Mouse (Mus musculus): ENCODE measurements around the gene Klrb1a.
"Not testable (repeated sequence)": the region's sequence is repeated elsewhere in the genome, so short reads cannot be mapped to it uniquely, and the experiment has no call there.

- TF ChIP-seq CTCF (IDR thresholded peaks at IDR 0.05; ENCODE audit: control insufficient read depth, insufficient read depth, low read length); POLR2A (IDR thresholded peaks at IDR 0.05; ENCODE audit: borderline replicate concordance, control insufficient read depth, low read depth, low read length): not testable (repeated sequence)
Measured at GRCm38 (mm10) chr6:128645708-128646107, 22.4 kb upstream of the Klrb1a start.
